ENCODE assay signal across 26 mouse cellular contexts in genomic region chr17:63282004-63282403, GRCm38 (mm10).
DNase-seq lines count a peak whose midpoint lies in the region; ATAC-seq and TF ChIP-seq lines count a peak whose summit lies in the region.
"Had no signal": no experiment of that assay in that cellular context is flagged by ENCODE, and none has a peak within 500 bp of the region (broad histone marks: within the 10 kb centered on the region; RNA-seq: fewer than 3 reads in every experiment).

No protein-coding gene starts in this region.

- peak; percentile 26; the same call in 1 of the 2 replicates for TF ChIP-seq CTCF in gastrocnemius, adult 2 months (IDR thresholded peaks at IDR 0.05)
- TF ChIP-seq CTCF in lung, embryonic 14.5 days (IDR thresholded peaks at IDR 0.05; ENCODE audit: low read depth) = peak; percentile 4; the same call in 1 of the 2 replicates
- no peak for TF ChIP-seq CTCF in CH12.LX (conservative IDR thresholded peaks at IDR 0.05 in 1 of 2, IDR thresholded peaks at IDR 0.05 in 1 of 2; ENCODE audit: low read depth in 2 of 2, low read length in 2 of 2)

- TF ChIP-seq RAD21 in CH12.LX (IDR thresholded peaks at IDR 0.05; ENCODE audit: low read depth, low read length) = no peak; the same call in 1 of the 2 replicates

- TF ChIP-seq POLR2A in CH12.LX (IDR thresholded peaks at IDR 0.05; ENCODE audit: low read depth, low read length) = no peak

- TF ChIP-seq EP300 in CH12.LX (IDR thresholded peaks at IDR 0.05; ENCODE audit: low read length) = peak; percentile 64

- WGBS in lung, embryonic 14.5 days = 53% methylated on average over 5 of the region's 5 CpGs

- H3K4me2 ChIP-seq in lung, embryonic 14.5 days = no peak overlapping the region
- no peak overlapping the region for H3K4me2 ChIP-seq in CH12.LX (ENCODE audit: insufficient read depth, low read depth, poor library complexity, severe bottlenecking)
- H3K4me2 ChIP-seq: forebrain, embryonic 12.5 days; heart, embryonic 12.5 days; intestine, embryonic 15.5 days; liver, embryonic 15.5 days; neural tube, embryonic 15.5 days had no signal

- no peak overlapping the region for H3K27ac ChIP-seq in gastrocnemius, adult 2 months
- no peak overlapping the region for H3K27ac ChIP-seq in lung, embryonic 14.5 days (ENCODE audit: low read depth)
- H3K27ac ChIP-seq in CH12.LX (ENCODE audit: insufficient read depth, low read depth) = no peak overlapping the region
- H3K27ac ChIP-seq: forebrain, embryonic 12.5 days; hindbrain, embryonic 10.5 days; intestine, embryonic 15.5 days; limb, embryonic 10.5 days; liver, embryonic 15.5 days; macrophage; neural tube, embryonic 15.5 days had no signal

- dilution Hi-C loops in CH12.LX (cut with MboI; ENCODE audit: extremely low pct_ligation_motif_present, extremely low pct_unique_long_range_greater_than_20kb, low sequenced_read_pairs) = no loop called here

- no peaks in the 10 kb centered on the region for H3K79me2 ChIP-seq in CH12.LX (replicated peaks; ENCODE audit: control insufficient read depth, extremely low read depth, insufficient read depth, poor library complexity, severe bottlenecking)

- no peaks in the 10 kb centered on the region for H3K9me3 ChIP-seq in lung, embryonic 14.5 days (ENCODE audit: low read depth, low read length)
- H3K9me3 ChIP-seq in CH12.LX (replicated peaks; ENCODE audit: low read length) = no peaks in the 10 kb centered on the region
- H3K9me3 ChIP-seq: forebrain, embryonic 12.5 days; heart, embryonic 12.5 days; hindbrain, embryonic 10.5 days; intestine, embryonic 15.5 days; limb, embryonic 10.5 days; liver, embryonic 15.5 days; neural tube, embryonic 15.5 days had no signal

- no peak overlapping the region for H3K4me3 ChIP-seq in gastrocnemius, adult 2 months
- no peak overlapping the region for H3K4me3 ChIP-seq in lung, embryonic 14.5 days (ENCODE audit: low read depth, low read length)
- no peak overlapping the region for H3K4me3 ChIP-seq in CH12.LX (replicated peaks in 1 of 3; ENCODE audit: low read depth in 2 of 3, low read length in 2 of 3, poor library complexity in 1 of 3)
- H3K4me3 ChIP-seq: erythroblast, embryonic 14.5 days; forebrain, embryonic 12.5 days; heart, embryonic 12.5 days; hindbrain, embryonic 10.5 days; intestine, embryonic 15.5 days; limb, embryonic 10.5 days; liver, embryonic 15.5 days; neural tube, embryonic 15.5 days had no signal

- intact Hi-C loops in gastrocnemius, adult 2 months (cut with DNase I) = no loop called here

- in situ Hi-C loops in CH12.LX (cut with MboI; ENCODE audit: low pct_ligation_motif_present, low pct_unique_long_range_greater_than_20kb, low sequenced_read_pairs) = no loop called here

- H3K27me3 ChIP-seq in lung, embryonic 14.5 days (ENCODE audit: insufficient read depth, low read length) = no peaks in the 10 kb centered on the region
- H3K27me3 ChIP-seq in CH12.LX (replicated peaks) = no peaks in the 10 kb centered on the region
- H3K27me3 ChIP-seq: heart, embryonic 12.5 days; intestine, embryonic 15.5 days; liver, embryonic 15.5 days; neural tube, embryonic 15.5 days had no signal

- DNase-seq in gastrocnemius, adult 2 months = peak; percentile 35
- DNase-seq in gastrocnemius, adult 8-10 months (ENCODE audit: low spot score in 2 of 2) = no peak
- DNase-seq in lung, embryonic 14.5 days = no peak
- DNase-seq in lung, adult 18-20 months = no peak
- peak; percentile 70 for DNase-seq in CH12.LX (ENCODE audit: extremely low read depth)
- no peak for DNase-seq in testis, postnatal 14 days (ENCODE audit: low spot score)
- no peak for DNase-seq in embryo, embryonic 9.5 days (ENCODE audit: extremely low spot score)
- DNase-seq: adrenal gland, postnatal 10 days; cerebellum, adult 8-10 months; heart, adult 18-20 months; heart, postnatal 10 days; kidney, adult 9 months; liver; right cerebral cortex, adult 18-20 months had no signal

- H3K9ac ChIP-seq in lung, embryonic 14.5 days = no peak overlapping the region
- H3K9ac ChIP-seq in CH12.LX (ENCODE audit: insufficient read depth, low read depth) = no peak overlapping the region
- H3K9ac ChIP-seq: forebrain, embryonic 12.5 days; heart, embryonic 12.5 days; intestine, embryonic 15.5 days; liver, embryonic 15.5 days; neural tube, embryonic 15.5 days had no signal

- H3K36me3 ChIP-seq in lung, embryonic 14.5 days (ENCODE audit: insufficient read depth) = no peaks in the 10 kb centered on the region
- no peaks in the 10 kb centered on the region for H3K36me3 ChIP-seq in CH12.LX (replicated peaks in 1 of 2; ENCODE audit: control insufficient read depth in 1 of 2, insufficient read depth in 1 of 2, low read length in 1 of 2)
- H3K36me3 ChIP-seq: forebrain, embryonic 12.5 days; heart, embryonic 12.5 days; hindbrain, embryonic 10.5 days; intestine, embryonic 15.5 days; limb, embryonic 10.5 days; liver, embryonic 15.5 days; neural tube, embryonic 15.5 days had no signal

- no peak for ATAC-seq in lung, embryonic 14.5 days (ENCODE audit: insufficient read depth)
- ATAC-seq: hindbrain, embryonic 16.5 days; intestine, embryonic 15.5 days; lung, postnatal 0 days; midbrain, embryonic 16.5 days had no signal

- peaks cover 10% of the 10 kb centered on the region for H3K4me1 ChIP-seq in lung, embryonic 14.5 days (ENCODE audit: insufficient read depth)
- peaks cover 3 to 40% of the 10 kb centered on the region in 2 experiments; a peak in 2 of 4 replicates for H3K4me1 ChIP-seq in CH12.LX (ENCODE audit: control insufficient read depth in 1 of 2, insufficient read depth in 2 of 2)
- H3K4me1 ChIP-seq: hindbrain, embryonic 10.5 days; intestine, embryonic 15.5 days had no signal

TF ChIP-seq in CH12.LX, 34 proteins besides CTCF, POLR2A, EP300 and RAD21:
- TF ChIP-seq PAX5 (IDR thresholded peaks at IDR 0.05; ENCODE audit: low read length) = no peak
- no peak for TF ChIP-seq HCFC1 (IDR thresholded peaks at IDR 0.05; ENCODE audit: low read depth, low read length)
- no peak for TF ChIP-seq MAZ (IDR thresholded peaks at IDR 0.05; ENCODE audit: low read depth, low read length)
- no peak for TF ChIP-seq POLR2AphosphoS2 (IDR thresholded peaks at IDR 0.05; ENCODE audit: low read depth, low read length)
- no peak for TF ChIP-seq ZKSCAN1 (IDR thresholded peaks at IDR 0.05; ENCODE audit: borderline replicate concordance, low read depth, low read length)
- peak; percentile 60; the same call in 1 of the 2 replicates for TF ChIP-seq JUND (conservative IDR thresholded peaks at IDR 0.05; ENCODE audit: low read depth, low read length)
- TF ChIP-seq USF2 (conservative IDR thresholded peaks at IDR 0.05; ENCODE audit: low read depth, low read length) = no peak
- no peak for TF ChIP-seq NRF1 (IDR thresholded peaks at IDR 0.05; ENCODE audit: low read depth, low read length)
- TF ChIP-seq SIN3A (IDR thresholded peaks at IDR 0.05; ENCODE audit: low read length) = no peak
- TF ChIP-seq BHLHE40 (IDR thresholded peaks at IDR 0.05; ENCODE audit: low read depth, low read length) = no peak
- no peak for TF ChIP-seq ZNF384 (IDR thresholded peaks at IDR 0.05; ENCODE audit: low read depth, low read length)
- TF ChIP-seq UBTF (IDR thresholded peaks at IDR 0.05; ENCODE audit: low read depth, low read length) = no peak
- TF ChIP-seq MXI1 (IDR thresholded peaks at IDR 0.05; ENCODE audit: low read depth, low read length) = no peak
- TF ChIP-seq MEF2A (IDR thresholded peaks at IDR 0.05; ENCODE audit: borderline replicate concordance, low read depth, low read length) = no peak
- TF ChIP-seq JUN (IDR thresholded peaks at IDR 0.05; ENCODE audit: insufficient read depth, low read depth, low read length) = peak; percentile 8; the same call in 1 of the 2 replicates
- no peak for TF ChIP-seq E2F4 (IDR thresholded peaks at IDR 0.05; ENCODE audit: insufficient replicate concordance, low read depth, low read length)
- no peak for TF ChIP-seq ZMIZ1 (IDR thresholded peaks at IDR 0.05; ENCODE audit: low read depth, low read length)
- no peak for TF ChIP-seq TBP (conservative IDR thresholded peaks at IDR 0.05; ENCODE audit: low read depth, low read length)
- TF ChIP-seq IRF4 (IDR thresholded peaks at IDR 0.05; ENCODE audit: low read depth, low read length) = no peak
- peak; percentile 66 for TF ChIP-seq ETS1 (conservative IDR thresholded peaks at IDR 0.05; ENCODE audit: low read depth, low read length)
- no peak for TF ChIP-seq TCF12 (IDR thresholded peaks at IDR 0.05; ENCODE audit: low read depth, low read length)
- TF ChIP-seq MAFK (IDR thresholded peaks at IDR 0.05; ENCODE audit: insufficient replicate concordance, low read length) = 0 out of 2 replicates have a peak, but pooled peaks have one; percentile 10

Comparison
In these comparisons a context has a peak if more than half of its experiments do, and no peak if none do; other contexts are left out.
1. DNase-seq: peak in gastrocnemius, adult 2 months (single experiment) and CH12.LX (single experiment); none in gastrocnemius, adult 8-10 months (0 of 2), lung, embryonic 14.5 days (single experiment), lung, adult 18-20 months (0 of 2), testis, postnatal 14 days (single experiment) and embryo, embryonic 9.5 days (single experiment).
2. CTCF ChIP-seq: peak in gastrocnemius, adult 2 months (single experiment) and lung, embryonic 14.5 days (single experiment); none in CH12.LX (0 of 2).